ENCODE assay signal across 11 mouse cellular contexts in genomic region chr6:97101958-97102702, GRCm38 (mm10). TPM values are rescaled to one million over a fixed set of nuclear protein-coding genes. Genes with fewer than 3 reads are reported as not detected.
DNase-seq lines count a peak whose midpoint lies in the region; ATAC-seq and TF ChIP-seq lines count a peak whose summit lies in the region.
"Had no signal": no experiment of that assay in that cellular context is flagged by ENCODE, and none has a peak within 500 bp of the region (broad histone marks: within the 10 kb centered on the region; RNA-seq: fewer than 3 reads in every experiment).

No protein-coding gene starts in this region.

- ATAC-seq in forebrain, postnatal 0 days = no peak
- ATAC-seq in hindbrain, embryonic 12.5 days (ENCODE audit: low FRiP score) = peak; percentile 65
- ATAC-seq in midbrain, embryonic 15.5 days (replicated peaks) = no peak

- H3K4me3 ChIP-seq in forebrain, embryonic 10.5 days = peak overlapping the region; percentile 35
- no peak overlapping the region for H3K4me3 ChIP-seq in forebrain, postnatal 0 days (ENCODE audit: low read depth, low read length)
- no peak overlapping the region for H3K4me3 ChIP-seq in hindbrain, embryonic 12.5 days
- no peak overlapping the region for H3K4me3 ChIP-seq in midbrain, embryonic 15.5 days
- no peak overlapping the region for H3K4me3 ChIP-seq in gastrocnemius, adult 2 months

- H3K9ac ChIP-seq in forebrain, postnatal 0 days = no peak overlapping the region
- H3K9ac ChIP-seq in hindbrain, embryonic 12.5 days = 0 out of 2 replicates have a peak overlapping the region, but pooled peaks have one; percentile 4
- H3K9ac ChIP-seq in midbrain, embryonic 15.5 days = no peak overlapping the region

- H3K4me1 ChIP-seq in forebrain, embryonic 10.5 days = peaks cover 27% of the 10 kb centered on the region
- H3K4me1 ChIP-seq in forebrain, postnatal 0 days (ENCODE audit: insufficient read depth) = no peaks in the 10 kb centered on the region
- peaks cover 21% of the 10 kb centered on the region for H3K4me1 ChIP-seq in hindbrain, embryonic 12.5 days
- H3K4me1 ChIP-seq in midbrain, embryonic 15.5 days = peaks cover 9% of the 10 kb centered on the region

- no peak overlapping the region for H3K27ac ChIP-seq in forebrain, embryonic 10.5 days
- H3K27ac ChIP-seq in forebrain, postnatal 0 days (ENCODE audit: low read depth, low read length) = no peak overlapping the region
- no peak overlapping the region for H3K27ac ChIP-seq in hindbrain, embryonic 12.5 days
- H3K27ac ChIP-seq in midbrain, embryonic 15.5 days = no peak overlapping the region
- no peak overlapping the region for H3K27ac ChIP-seq in gastrocnemius, adult 2 months

- H3K36me3 ChIP-seq in forebrain, embryonic 10.5 days (replicated peaks) = no peaks in the 10 kb centered on the region
- H3K36me3 ChIP-seq in forebrain, postnatal 0 days (ENCODE audit: insufficient read depth) = no peaks in the 10 kb centered on the region
- no peaks in the 10 kb centered on the region for H3K36me3 ChIP-seq in hindbrain, embryonic 12.5 days
- H3K36me3 ChIP-seq in midbrain, embryonic 15.5 days (replicated peaks) = no peaks in the 10 kb centered on the region

- TF ChIP-seq CTCF in forebrain, postnatal 0 days (IDR thresholded peaks at IDR 0.05; ENCODE audit: low read depth) = no peak
- TF ChIP-seq CTCF in gastrocnemius, adult 2 months (IDR thresholded peaks at IDR 0.05) = no peak

- 5% methylated on average over 15 of the region's 15 CpGs for WGBS in forebrain, embryonic 10.5 days
- 7% methylated on average over 15 of the region's 15 CpGs for WGBS in forebrain, postnatal 0 days
- WGBS in hindbrain, embryonic 12.5 days = 2% methylated on average over 15 of the region's 15 CpGs
- WGBS in midbrain, embryonic 15.5 days = 5% methylated on average over 15 of the region's 15 CpGs

- no peak overlapping the region for H3K4me2 ChIP-seq in forebrain, postnatal 0 days (ENCODE audit: low read depth)
- H3K4me2 ChIP-seq in hindbrain, embryonic 12.5 days (replicated peaks) = peak overlapping the region; percentile 44
- peak overlapping the region; percentile 8; the same call in 1 of the 2 replicates for H3K4me2 ChIP-seq in midbrain, embryonic 15.5 days

- DNase-seq in forebrain, embryonic 10.5 days (ENCODE audit: extremely low spot score, low spot score) = peak; percentile 35
- DNase-seq in forebrain, postnatal 0 days = no peak
- DNase-seq in embryo, embryonic 10 days (ENCODE audit: low spot score) = peak; percentile 77
- no peak for DNase-seq in gastrocnemius, adult 2 months
- DNase-seq in urinary bladder, adult 2 months (ENCODE audit: low spot score) = no peak
- no peak for DNase-seq in left cerebral cortex, adult 9 months (ENCODE audit: low spot score in 2 of 2)
- DNase-seq: kidney, postnatal 4 days; lung, adult 2 months had no signal

- no peaks in the 10 kb centered on the region for H3K9me3 ChIP-seq in forebrain, embryonic 10.5 days
- no peaks in the 10 kb centered on the region for H3K9me3 ChIP-seq in forebrain, postnatal 0 days (ENCODE audit: low read length)
- H3K9me3 ChIP-seq in hindbrain, embryonic 12.5 days (replicated peaks) = no peaks in the 10 kb centered on the region
- H3K9me3 ChIP-seq in midbrain, embryonic 15.5 days = no peaks in the 10 kb centered on the region

- intact Hi-C loops in gastrocnemius, adult 2 months (cut with DNase I) = loop anchor here (10.0 kb wide), 1 partner anchor 77 kb away; no protein-coding TSS in a partner anchor

- H3K27me3 ChIP-seq in forebrain, embryonic 10.5 days (ENCODE audit: poor library complexity, severe bottlenecking) = peaks cover 41% of the 10 kb centered on the region
- no peaks in the 10 kb centered on the region for H3K27me3 ChIP-seq in forebrain, postnatal 0 days (ENCODE audit: insufficient read depth, low read length)
- 0 out of 2 replicates have a peak, but pooled peaks cover 4% of the 10 kb centered on the region for H3K27me3 ChIP-seq in hindbrain, embryonic 12.5 days
- H3K27me3 ChIP-seq in midbrain, embryonic 15.5 days (replicated peaks) = 0 out of 2 replicates have a peak, but pooled peaks cover 3% of the 10 kb centered on the region

RNA-seq across cellular contexts. Expression of gene Fam19a4, which starts 41.9 kb away (rescaled TPM):
- 0.36 and 0.40 TPM in 2 replicates for polyA plus RNA-seq in forebrain, embryonic 10.5 days (2016; fragmentation: Nextera tagmentation; extraction: Ambion mirVana)
- 1.3 and 1.7 TPM in 2 replicates for total RNA-seq in forebrain, postnatal 0 days (2014; rRNA removed)
- 1.6 and 2.4 TPM in 2 replicates for polyA plus RNA-seq in forebrain, postnatal 0 days (2015; fragmentation: Nextera tagmentation; extraction: Ambion mirVana)
- polyA plus RNA-seq in hindbrain, embryonic 12.5 days (2016; fragmentation: Nextera tagmentation; extraction: Ambion mirVana) = 2.2 and 3.4 TPM in 2 replicates
- polyA plus RNA-seq in midbrain, embryonic 15.5 days (2015; fragmentation: Nextera tagmentation; extraction: Ambion mirVana) = 6.4 and 6.6 TPM in 2 replicates
- under 1 TPM; 0.20 to 0.31 TPM for total RNA-seq in gastrocnemius, adult 2 months (2021)
- polyA plus RNA-seq in urinary bladder, adult 2 months (2012; rRNA removed) = not detected in 2 replicates
- polyA plus RNA-seq: gonadal fat pad, adult 2 months had no signal

RNA-seq across cellular contexts. Expression of gene Eogt, which starts 46.9 kb away (rescaled TPM):
- 9.7 and 9.9 TPM in 2 replicates for polyA plus RNA-seq in forebrain, embryonic 10.5 days (2016; fragmentation: Nextera tagmentation; extraction: Ambion mirVana)
- 18.0 and 24.8 TPM in 2 replicates for total RNA-seq in forebrain, postnatal 0 days (2014; rRNA removed)
- polyA plus RNA-seq in forebrain, postnatal 0 days (2015; fragmentation: Nextera tagmentation; extraction: Ambion mirVana) = 5.5 and 8.8 TPM in 2 replicates
- polyA plus RNA-seq in hindbrain, embryonic 12.5 days (2016; fragmentation: Nextera tagmentation; extraction: Ambion mirVana) = 12.2 and 12.6 TPM in 2 replicates
- 13.2 and 13.5 TPM in 2 replicates for polyA plus RNA-seq in midbrain, embryonic 15.5 days (2015; fragmentation: Nextera tagmentation; extraction: Ambion mirVana)
- total RNA-seq in gastrocnemius, adult 2 months (2021) = 1 to 10 TPM; 4.2 to 5.4 TPM
- 23.8 and 27.2 TPM in 2 replicates for polyA plus RNA-seq in urinary bladder, adult 2 months (2012; rRNA removed)

Comparison
In these comparisons a context has a peak if more than half of its experiments do, and no peak if none do; other contexts are left out.
1. DNase-seq: peak in forebrain, embryonic 10.5 days (single experiment) and embryo, embryonic 10 days (single experiment); none in forebrain, postnatal 0 days (single experiment), gastrocnemius, adult 2 months (single experiment), urinary bladder, adult 2 months (single experiment) and left cerebral cortex, adult 9 months (0 of 2).